Mouse (Mus musculus) frontal cortex, postnatal 14 days (tissue): Measurements from ENCODE around the gene Hcrtr2.

Experiments used
- DNase-seq, 2 experiments: peaks; one replicate each; pipeline ENCODE4 v3.0.0; 2022; ENCODE audit warnings: low spot score in 2 of 2

The Hcrtr2 gene

GRCm38 (mm10) chr9:76235945-76236503 lies 87.6 kb downstream of the Hcrtr2 start:
- no peak for DNase-seq

- DNase-seq, result no peak
Measured at GRCm38 (mm10) chr9:76234899-76235298, 88.8 kb downstream of the Hcrtr2 start.

- DNase-seq, result no peak
Measured at GRCm38 (mm10) chr9:76230400-76230799, 93.3 kb downstream of the Hcrtr2 start.

DNA sequence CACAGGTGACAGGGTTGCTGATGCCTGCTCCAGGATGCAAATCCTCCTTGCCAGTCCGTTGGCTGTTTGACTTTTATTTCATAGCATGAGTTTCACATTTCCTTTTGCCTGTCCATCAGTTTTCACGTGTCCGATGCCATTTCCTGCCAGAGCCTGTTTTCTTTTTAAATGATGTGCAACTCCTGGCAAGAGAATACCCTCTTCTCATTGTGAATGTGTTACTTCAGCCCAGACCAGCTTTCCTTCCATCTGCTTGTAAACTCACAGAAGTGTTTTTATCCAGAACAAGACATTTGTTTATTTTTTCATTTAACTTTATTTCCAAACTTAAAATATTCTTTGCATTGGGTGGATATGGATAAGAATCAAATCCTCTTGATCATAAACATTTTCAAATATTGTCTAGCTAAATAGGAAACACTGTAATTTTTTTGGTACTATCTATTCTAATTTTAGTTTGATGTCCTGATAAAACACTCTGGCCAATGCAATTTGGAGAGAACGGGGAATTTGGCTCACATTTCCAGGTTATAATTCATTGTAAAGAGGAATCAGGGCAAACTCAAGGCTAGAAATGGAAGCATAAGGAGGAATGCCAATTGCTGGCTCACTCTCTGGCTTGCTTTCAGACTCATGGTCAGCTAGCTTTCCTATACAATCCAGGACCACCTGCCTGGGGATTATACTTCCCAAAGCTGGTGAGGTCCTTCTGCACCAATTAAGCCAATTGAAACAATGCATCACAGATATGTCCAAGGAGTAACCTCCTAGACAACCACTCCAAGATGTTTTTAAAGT lies 106.3 kb downstream of the Hcrtr2 start:
- DNase-seq, result no peak

DNA sequence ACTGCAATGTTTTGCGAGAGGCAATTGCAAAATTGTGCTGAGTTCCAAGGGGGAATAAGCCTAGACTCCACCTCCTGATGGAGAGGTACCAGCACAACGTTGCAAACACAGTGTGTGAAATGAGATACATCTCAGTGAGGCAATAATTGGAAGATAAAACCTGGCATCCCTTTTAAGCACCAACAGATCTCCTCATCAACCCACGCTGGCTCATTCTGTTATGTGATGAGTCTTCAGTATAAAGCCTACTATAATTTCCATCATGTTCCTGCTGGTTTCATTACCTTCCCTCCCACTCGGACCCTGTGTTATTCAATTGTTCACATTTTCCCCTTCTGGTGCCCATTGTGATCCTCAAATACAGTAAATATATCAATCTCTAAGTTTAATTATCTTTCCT lies 109.0 kb downstream of the Hcrtr2 start:
- no peak for DNase-seq

DNA sequence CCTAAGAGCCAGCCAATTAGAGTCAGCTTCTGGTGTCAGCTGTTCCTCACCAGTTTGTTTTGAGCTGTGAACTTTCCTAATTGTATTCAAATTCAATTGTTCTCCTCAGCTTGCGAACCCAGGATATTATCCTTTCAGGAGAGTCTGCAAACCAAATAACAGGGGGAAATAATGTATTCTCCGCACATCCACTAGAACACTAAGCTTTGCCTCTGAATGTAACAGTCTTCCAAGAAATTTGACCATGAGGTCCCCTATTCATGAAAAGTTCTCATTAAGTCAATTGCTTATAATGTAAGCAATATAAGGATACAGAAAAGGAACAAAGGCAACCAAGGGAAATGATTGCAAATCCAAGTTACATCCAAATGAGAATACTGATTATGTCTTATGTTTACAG lies 110.1 kb downstream of the Hcrtr2 start, which contains the start of gene Gfral:
Gene Gfral, minus strand, starts transcription at position 101 of the 400 bp plus-strand sequence.
- no peak for DNase-seq

DNA sequence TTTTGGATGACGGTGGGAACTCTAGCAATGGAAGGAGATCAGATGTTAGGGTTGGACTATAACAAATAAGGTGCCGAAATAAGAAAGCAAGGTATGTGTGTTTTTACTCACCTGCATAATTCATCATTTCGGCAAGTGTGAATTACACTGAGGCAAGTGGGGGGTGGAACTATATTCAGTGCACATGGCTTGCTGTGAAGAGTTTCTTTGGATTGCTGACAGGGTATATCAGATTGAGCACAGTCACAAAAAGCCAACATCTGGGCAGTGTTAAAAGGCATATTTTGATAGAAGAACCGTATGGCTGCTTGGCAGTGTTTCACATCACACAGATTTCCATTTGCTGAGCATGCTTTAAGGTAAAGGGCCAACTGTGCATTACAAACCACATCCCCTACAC lies 126.7 kb downstream of the Hcrtr2 start:
- DNase-seq, result no peak

GRCm38 (mm10) chr9:76179221-76179620 lies 144.4 kb downstream of the Hcrtr2 start:
- DNase-seq, result no peak
